Mouse (Mus musculus): Measurements from ENCODE around the gene Gli3.

DNA sequence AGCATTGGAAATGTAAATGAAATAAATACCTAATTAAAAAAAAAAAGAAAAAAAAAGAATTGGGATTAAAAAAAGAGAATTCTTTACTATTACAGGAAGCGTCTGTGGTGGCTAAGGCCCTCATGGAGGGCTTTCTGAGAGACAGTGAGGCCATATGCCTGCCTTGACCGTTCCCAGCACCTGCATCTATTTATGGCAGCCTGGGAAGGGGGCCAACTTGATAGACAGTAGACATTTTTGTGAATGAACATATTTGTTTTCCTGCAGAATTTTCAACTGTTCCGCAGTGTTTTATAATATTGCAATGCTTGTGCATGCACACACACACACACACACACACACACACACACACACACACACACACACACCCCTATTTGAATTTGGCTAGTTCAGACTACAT, 9.7 kb downstream of the Gli3 start:
- no peak for TF ChIP-seq CTCF (IDR thresholded peaks at IDR 0.05; ENCODE audit: low read depth, low read length)
- no peak for TF ChIP-seq POLR2A (IDR thresholded peaks at IDR 0.05; ENCODE audit: borderline replicate concordance, low read depth, low read length)

Data from bone marrow macrophage, adult 2 months (primary cell).